Mouse (Mus musculus): ENCODE data around the gene Msh2. TPM values are rescaled to one million over a fixed set of nuclear protein-coding genes. Genes with fewer than 3 reads are reported as not detected.

The Msh2 gene
- polyA plus RNA-seq, 1 experiment, result 25.5 TPM

GRCm38 (mm10) chr17:87689217-87689616 is 17.1 kb downstream of the Msh2 start:
- Histone ChIP-seq H3K4me3 (replicated peaks; ENCODE audit: insufficient read depth, low read depth, low read length) (no peak overlapping the region), H3K27me3 (ENCODE audit: control insufficient read depth, insufficient read depth, low read length) (no peaks in the 10 kb centered on the region), H3K27ac (ENCODE audit: insufficient read depth, low read length) (no peak overlapping the region), H3K4me1 (ENCODE audit: control insufficient read depth, insufficient read depth, low read length) (no peaks in the 10 kb centered on the region)
- WGBS, result 89% methylated on average over 8 of the region's 8 CpGs
- no peak for DNase-seq
- TF ChIP-seq POLR2A (IDR thresholded peaks at IDR 0.05; ENCODE audit: borderline replicate concordance, insufficient read depth, low read length) (no peak), CTCF (IDR thresholded peaks at IDR 0.05; ENCODE audit: borderline replicate concordance, insufficient read depth, low read depth, low read length) (no peak)

- DNase-seq, result peak; percentile 73 to 82
- no peak overlapping the region for H3K27ac ChIP-seq (ENCODE audit: insufficient read depth, low read length)
- 84% methylated on average over 5 of the region's 5 CpGs for WGBS
- no peak overlapping the region for H3K4me3 ChIP-seq (replicated peaks; ENCODE audit: insufficient read depth, low read depth, low read length)
- TF ChIP-seq POLR2A (IDR thresholded peaks at IDR 0.05; ENCODE audit: borderline replicate concordance, insufficient read depth, low read length) (no peak), CTCF (IDR thresholded peaks at IDR 0.05; ENCODE audit: borderline replicate concordance, insufficient read depth, low read depth, low read length) (peak; percentile 93)
- no peaks in the 10 kb centered on the region for H3K27me3 ChIP-seq (ENCODE audit: control insufficient read depth, insufficient read depth, low read length)
- H3K4me1 ChIP-seq (ENCODE audit: control insufficient read depth, insufficient read depth, low read length), result no peaks in the 10 kb centered on the region
Observed at GRCm38 (mm10) chr17:87691958-87692357, 19.8 kb downstream of the Msh2 start.

- H3K27ac ChIP-seq (ENCODE audit: insufficient read depth, low read length), result no peak overlapping the region
- WGBS, result 79% methylated on average over 11 of the region's 11 CpGs
- TF ChIP-seq POLR2A (IDR thresholded peaks at IDR 0.05; ENCODE audit: borderline replicate concordance, insufficient read depth, low read length) (no peak), CTCF (IDR thresholded peaks at IDR 0.05; ENCODE audit: borderline replicate concordance, insufficient read depth, low read depth, low read length) (no peak)
- no peaks in the 10 kb centered on the region for H3K4me1 ChIP-seq (ENCODE audit: control insufficient read depth, insufficient read depth, low read length)
- no peak for DNase-seq
- no peaks in the 10 kb centered on the region for H3K27me3 ChIP-seq (ENCODE audit: control insufficient read depth, insufficient read depth, low read length)
- no peak overlapping the region for H3K4me3 ChIP-seq (replicated peaks; ENCODE audit: insufficient read depth, low read depth, low read length)
Observed at GRCm38 (mm10) chr17:87695874-87696465, 23.8 kb downstream of the Msh2 start.

GRCm38 (mm10) chr17:87696814-87697213 is 24.7 kb downstream of the Msh2 start:
- TF ChIP-seq POLR2A (IDR thresholded peaks at IDR 0.05; ENCODE audit: borderline replicate concordance, insufficient read depth, low read length) (no peak), CTCF (IDR thresholded peaks at IDR 0.05; ENCODE audit: borderline replicate concordance, insufficient read depth, low read depth, low read length) (no peak)
- DNase-seq, result no peak
- Histone ChIP-seq H3K27me3 (ENCODE audit: control insufficient read depth, insufficient read depth, low read length) (no peaks in the 10 kb centered on the region), H3K4me3 (replicated peaks; ENCODE audit: insufficient read depth, low read depth, low read length) (no peak overlapping the region), H3K27ac (ENCODE audit: insufficient read depth, low read length) (no peak overlapping the region), H3K4me1 (ENCODE audit: control insufficient read depth, insufficient read depth, low read length) (no peaks in the 10 kb centered on the region)
- WGBS, result 72% methylated on average over 6 of the region's 6 CpGs

- 83% methylated on average over 16 of the region's 16 CpGs for WGBS
- no peak for DNase-seq
- Histone ChIP-seq H3K27ac (ENCODE audit: insufficient read depth, low read length) (no peak overlapping the region), H3K27me3 (ENCODE audit: control insufficient read depth, insufficient read depth, low read length) (no peaks in the 10 kb centered on the region), H3K4me1 (ENCODE audit: control insufficient read depth, insufficient read depth, low read length) (no peaks in the 10 kb centered on the region), H3K4me3 (replicated peaks; ENCODE audit: insufficient read depth, low read depth, low read length) (no peak overlapping the region)
- TF ChIP-seq POLR2A (IDR thresholded peaks at IDR 0.05; ENCODE audit: borderline replicate concordance, insufficient read depth, low read length), result no peak
Observed at GRCm38 (mm10) chr17:87698996-87699765, 27.1 kb downstream of the Msh2 start.

- 91% methylated on average over 8 of the region's 8 CpGs for WGBS
- Histone ChIP-seq H3K4me1 (ENCODE audit: control insufficient read depth, insufficient read depth, low read length) (no peaks in the 10 kb centered on the region), H3K4me3 (replicated peaks; ENCODE audit: insufficient read depth, low read depth, low read length) (no peak overlapping the region), H3K27ac (ENCODE audit: insufficient read depth, low read length) (no peak overlapping the region), H3K27me3 (ENCODE audit: control insufficient read depth, insufficient read depth, low read length) (no peaks in the 10 kb centered on the region)
- TF ChIP-seq POLR2A (IDR thresholded peaks at IDR 0.05; ENCODE audit: borderline replicate concordance, insufficient read depth, low read length) (no peak), CTCF (IDR thresholded peaks at IDR 0.05; ENCODE audit: borderline replicate concordance, insufficient read depth, low read depth, low read length) (no peak)
- DNase-seq, result no peak
Observed at GRCm38 (mm10) chr17:87700101-87700500, 28.0 kb downstream of the Msh2 start.

- no peak for TF ChIP-seq POLR2A (IDR thresholded peaks at IDR 0.05; ENCODE audit: borderline replicate concordance, insufficient read depth, low read length)
- no peak for TF ChIP-seq CTCF (IDR thresholded peaks at IDR 0.05; ENCODE audit: borderline replicate concordance, insufficient read depth, low read depth, low read length)
- H3K27ac ChIP-seq (ENCODE audit: insufficient read depth, low read length), result no peak overlapping the region
- WGBS, result 81% methylated on average over 7 of the region's 7 CpGs
- DNase-seq, result no peak
- H3K4me3 ChIP-seq (replicated peaks; ENCODE audit: insufficient read depth, low read depth, low read length), result no peak overlapping the region
- no peaks in the 10 kb centered on the region for H3K27me3 ChIP-seq (ENCODE audit: control insufficient read depth, insufficient read depth, low read length)
- no peaks in the 10 kb centered on the region for H3K4me1 ChIP-seq (ENCODE audit: control insufficient read depth, insufficient read depth, low read length)
Observed at GRCm38 (mm10) chr17:87724727-87725126, 52.6 kb downstream of the Msh2 start.

All from cerebellum, adult 2 months (tissue).